Mouse (Mus musculus): Measurements from ENCODE around the gene Dock7.

GRCm38 (mm10) chr4:98923568-98924070, 197.1 kb downstream of the Dock7 start, which contains the start of gene Usp1:
- TF ChIP-seq POLR2A (IDR thresholded peaks at IDR 0.05; ENCODE audit: low read depth, low read length) (peak; percentile 78), CTCF (IDR thresholded peaks at IDR 0.05; ENCODE audit: extremely low read depth, insufficient read length, insufficient replicate concordance, low read depth, low read length) (no peak)
